21 mouse cellular contexts compared by ENCODE assay signal in the genomic region with DNA sequence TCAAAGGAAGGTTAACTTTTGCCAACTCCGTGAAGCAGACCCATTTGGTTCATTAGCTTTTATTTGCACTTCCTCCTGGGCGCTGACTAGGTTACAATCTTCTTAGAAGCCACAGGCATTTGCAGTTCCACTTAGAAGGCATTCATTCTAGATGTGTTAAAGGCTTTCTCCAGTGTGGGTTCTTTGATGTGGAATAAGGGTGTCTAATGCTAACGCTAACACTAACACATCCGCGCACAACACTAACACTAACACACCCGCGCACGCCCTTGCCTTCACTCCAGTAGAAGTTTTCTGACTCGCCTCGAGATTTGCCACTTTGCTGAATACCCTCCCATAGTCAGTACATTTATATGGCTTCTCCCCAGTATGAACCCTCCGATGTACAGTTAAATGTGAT. TPM values are rescaled to one million over a fixed set of nuclear protein-coding genes. Genes with fewer than 3 reads are reported as not detected.
"Had no signal": no experiment of that assay in that cellular context is flagged by ENCODE, and none has a peak within 500 bp of the region (broad histone marks: within the 10 kb centered on the region; RNA-seq: fewer than 3 reads in every experiment).

No protein-coding gene starts in this region.

- H3K9me3 ChIP-seq: limb, embryonic 12.5 days; midbrain, embryonic 12.5 days; neural tube, embryonic 15.5 days had no signal

- H3K27ac ChIP-seq: layer of hippocampus, adult 2 months; left cerebral cortex, adult 2 months; limb, embryonic 12.5 days; liver, embryonic 14.5 days; midbrain, embryonic 12.5 days; neural tube, embryonic 15.5 days had no signal

- H3K4me3 ChIP-seq: layer of hippocampus, adult 2 months; left cerebral cortex, adult 2 months; limb, embryonic 12.5 days; midbrain, embryonic 12.5 days; neural tube, embryonic 15.5 days had no signal

- H3K36me3 ChIP-seq: limb, embryonic 12.5 days; midbrain, embryonic 12.5 days; neural tube, embryonic 15.5 days had no signal

- H3K9ac ChIP-seq: limb, embryonic 12.5 days; liver, embryonic 14.5 days; midbrain, embryonic 12.5 days; neural tube, embryonic 15.5 days had no signal

- H3K4me2 ChIP-seq: limb, embryonic 12.5 days; midbrain, embryonic 12.5 days; neural tube, embryonic 15.5 days had no signal

- DNase-seq: kidney, adult 18-20 months; kidney, postnatal 4 days; lung, adult 18-20 months; right cerebral cortex, adult 18-20 months; right cerebral cortex, postnatal 25 days had no signal

- ATAC-seq: midbrain, embryonic 16.5 days had no signal

RNA-seq across cellular contexts. Expression of a gene that starts 0.7 kb away (rescaled TPM):
- total RNA-seq: layer of hippocampus, adult 2 months; layer of hippocampus, postnatal 25 days; left cerebral cortex, adult 2 months; left cerebral cortex, postnatal 25 days; liver, adult 2 months; megakaryocyte-erythroid progenitor cell, adult 5-6 weeks had no signal
- polyA plus RNA-seq: kidney, embryonic 14.5 days; limb, embryonic 12.5 days; liver, adult 2 months; liver, embryonic 14.5 days; lung, embryonic 16.5 days; midbrain, embryonic 12.5 days; midbrain, embryonic 16.5 days; neural tube, embryonic 11.5 days; neural tube, embryonic 15.5 days; small intestine, adult 2 months; stomach, embryonic 16.5 days had no signal

RNA-seq across cellular contexts. Expression of a gene that starts 37.1 kb away (rescaled TPM):
- polyA plus RNA-seq: liver, adult 2 months had no signal
